Mouse (Mus musculus) small intestine, adult 2 months (tissue): Measurements from ENCODE around the gene Arl5a. TPM values are rescaled to one million over a fixed set of nuclear protein-coding genes. Genes with fewer than 3 reads are reported as not detected.

ENCODE experiments used
- H3K27ac ChIP-seq: fragments of 200-500 bp; 2 replicates; pipeline ENCODE4 v1.5.1; 2012; ENCODE audit warnings: low read depth, low read length, control low read depth, inconsistent platforms; ENCODE audit not compliant: insufficient read depth
- H3K27me3 ChIP-seq: fragments of 200-500 bp; 2 replicates; pipeline ENCODE4 v1.6.1; 2012; ENCODE audit warnings: mild to moderate bottlenecking, moderate library complexity, low read length, inconsistent platforms; ENCODE audit not compliant: control insufficient read depth, insufficient read depth
- H3K36me3 ChIP-seq: fragments of 200-500 bp; 2 replicates; pipeline ENCODE4 v1.6.1; 2012; ENCODE audit warnings: mild to moderate bottlenecking, low read length, control low read depth, inconsistent platforms; ENCODE audit not compliant: control insufficient read depth, insufficient read depth
- H3K4me1 ChIP-seq: fragments of 200-500 bp; 2 replicates; pipeline ENCODE4 v1.6.1; 2012; ENCODE audit warnings: low read length, inconsistent platforms, mixed read lengths; ENCODE audit not compliant: control insufficient read depth, insufficient read depth, insufficient read length
- H3K4me3 ChIP-seq: fragments of 200-500 bp; 2 replicates; pipeline ENCODE4 v1.5.1; 2012; ENCODE audit warnings: low read depth, mild to moderate bottlenecking, control low read depth, inconsistent platforms, low read length, moderate library complexity
- CTCF ChIP-seq: fragments of 200-500 bp; IDR thresholded peaks from 2 replicates; pipeline ENCODE4 v1.5.1; 2012; ENCODE audit warnings: low read depth, mild to moderate bottlenecking, control low read depth, inconsistent platforms, low read length, moderate library complexity, mixed read lengths; ENCODE audit not compliant: insufficient replicate concordance, insufficient read length; ENCODE audit errors: extremely low read depth
- POLR2A ChIP-seq: fragments of 200-500 bp; IDR thresholded peaks from 2 replicates; pipeline ENCODE4 v1.6.1; 2012; ENCODE audit warnings: low read depth, mild to moderate bottlenecking, control low read depth, inconsistent platforms, low read length, moderate library complexity
- WGBS: fragments of 180-500 bp; shearing (Covaris S2); methylation state at CpG from one replicate; pipeline ENCODE4 v1.1.7; 2018; 5-methylcytosine and 5-hydroxymethylcytosine counted together
- polyA plus RNA-seq: library from polyadenylated mRNA; depleted of rRNA; stranded (reverse); fragments of >200 nt; gene quantifications from 2 replicates; pipeline ENCODE4 v1.2.3, GENCODE M21; 2012; rRNA removed

Arl5a gene
- polyA plus RNA-seq, 1 experiment = 6.9 TPM

- no peak overlapping the region for H3K27ac ChIP-seq
- no peak for TF ChIP-seq CTCF
- TF ChIP-seq POLR2A = no peak
- no peaks in the 10 kb centered on the region for H3K36me3 ChIP-seq
- 82% methylated on average over 9 of the region's 9 CpGs for WGBS
- H3K4me1 ChIP-seq = no peaks in the 10 kb centered on the region
- H3K4me3 ChIP-seq = no peak overlapping the region
- H3K27me3 ChIP-seq = no peaks in the 10 kb centered on the region
Observed at GRCm38 (mm10) chr2:52361086-52361485, 63.6 kb downstream of the Arl5a start.

GRCm38 (mm10) chr2:52359722-52360121 is 65.0 kb downstream of the Arl5a start:
- H3K27me3 ChIP-seq = no peaks in the 10 kb centered on the region
- TF ChIP-seq CTCF (no peak), POLR2A (no peak)
- WGBS = 73% methylated on average over 1 of the region's 1 CpGs
- H3K4me3 ChIP-seq = no peak overlapping the region
- H3K27ac ChIP-seq = no peak overlapping the region
- no peaks in the 10 kb centered on the region for H3K4me1 ChIP-seq
- no peaks in the 10 kb centered on the region for H3K36me3 ChIP-seq

GRCm38 (mm10) chr2:52358156-52358555 is 66.5 kb downstream of the Arl5a start:
- TF ChIP-seq CTCF = no peak
- TF ChIP-seq POLR2A = no peak
- no peaks in the 10 kb centered on the region for H3K4me1 ChIP-seq
- H3K27me3 ChIP-seq = no peaks in the 10 kb centered on the region
- H3K36me3 ChIP-seq = no peaks in the 10 kb centered on the region
- 74% methylated on average over 5 of the region's 5 CpGs for WGBS
- no peak overlapping the region for H3K4me3 ChIP-seq
- no peak overlapping the region for H3K27ac ChIP-seq

GRCm38 (mm10) chr2:52351029-52351428 is 73.7 kb downstream of the Arl5a start:
- H3K27ac ChIP-seq = no peak overlapping the region
- H3K4me1 ChIP-seq = no peaks in the 10 kb centered on the region
- WGBS = 83% methylated on average over 1 of the region's 1 CpGs
- no peaks in the 10 kb centered on the region for H3K27me3 ChIP-seq
- TF ChIP-seq POLR2A (no peak), CTCF (no peak)
- no peaks in the 10 kb centered on the region for H3K36me3 ChIP-seq
- no peak overlapping the region for H3K4me3 ChIP-seq

Other genes with a start within 250 kb of the Arl5a start
- 0.13 and 0.23 TPM in 2 replicates for gene Neb, start 46.4 kb downstream of the Arl5a start, polyA plus RNA-seq